Mouse (Mus musculus) embryonic facial prominence, embryonic 10.5 days (tissue): Measurements from ENCODE around the gene Prkab1. TPM values are rescaled to one million over a fixed set of nuclear protein-coding genes. Genes with fewer than 3 reads are reported as not detected.
A peak's percentile ranks its signal among the peaks of the same experiment; 100 is the strongest.

Experiments used
- DNase-seq: peaks from one replicate; pipeline ENCODE4 v3.0.0-alpha.2; 2017; ENCODE audit warnings: low spot score
- H3K27ac ChIP-seq: fragments of 300-500 bp; sonication (generic); replicated peaks from 2 replicates; pipeline ENCODE4 v1.5.1; 2016; ENCODE audit warnings: mild to moderate bottlenecking
- H3K27me3 ChIP-seq: fragments of 300-500 bp; sonication (generic); replicated peaks from 2 replicates; pipeline ENCODE4 v1.6.1; 2016; ENCODE audit warnings: low read depth, mild to moderate bottlenecking; ENCODE audit not compliant: poor library complexity, severe bottlenecking
- H3K36me3 ChIP-seq: fragments of 300-500 bp; sonication (generic); replicated peaks from 2 replicates; pipeline ENCODE4 v1.6.1; 2016; ENCODE audit warnings: mild to moderate bottlenecking, moderate library complexity
- H3K4me1 ChIP-seq: fragments of 300-500 bp; sonication (generic); 2 replicates; pipeline ENCODE4 v1.6.1; 2016
- H3K4me3 ChIP-seq: fragments of 300-500 bp; sonication (generic); 2 replicates; pipeline ENCODE4 v1.5.1; 2016; ENCODE audit warnings: mild to moderate bottlenecking, moderate library complexity
- H3K9me3 ChIP-seq: fragments of 300-500 bp; sonication (generic); 2 replicates; pipeline ENCODE4 v1.6.1; 2016; ENCODE audit warnings: mild to moderate bottlenecking
- WGBS: fragments of 180-500 bp; shearing (Covaris S2); methylation state at CpG from one replicate; pipeline ENCODE4 v1.1.7; 2016; 5-methylcytosine and 5-hydroxymethylcytosine counted together
- polyA plus RNA-seq: library from polyadenylated mRNA; unstranded; fragments of >200 nt; fragmentation: Nextera tagmentation; extraction: Ambion mirVana; gene quantifications from 2 replicates; pipeline ENCODE4 v1.2.1, GENCODE M21; 2016

Prkab1 gene
- polyA plus RNA-seq, 1 experiment from 2014 or later, result 79.2 TPM

- H3K27me3 ChIP-seq, result no peaks in the 10 kb centered on the region
- peaks cover 92% of the 10 kb centered on the region for H3K36me3 ChIP-seq
- H3K27ac ChIP-seq, result no peak overlapping the region
- no peaks in the 10 kb centered on the region for H3K9me3 ChIP-seq
- DNase-seq, result no peak
- 93% methylated on average over 5 of the region's 5 CpGs for WGBS
- H3K4me3 ChIP-seq, result no peak overlapping the region
- no peaks in the 10 kb centered on the region for H3K4me1 ChIP-seq
These were observed 7.8 kb downstream of the Prkab1 start for GRCm38 (mm10) chr5:116016542-116016941.

DNA sequence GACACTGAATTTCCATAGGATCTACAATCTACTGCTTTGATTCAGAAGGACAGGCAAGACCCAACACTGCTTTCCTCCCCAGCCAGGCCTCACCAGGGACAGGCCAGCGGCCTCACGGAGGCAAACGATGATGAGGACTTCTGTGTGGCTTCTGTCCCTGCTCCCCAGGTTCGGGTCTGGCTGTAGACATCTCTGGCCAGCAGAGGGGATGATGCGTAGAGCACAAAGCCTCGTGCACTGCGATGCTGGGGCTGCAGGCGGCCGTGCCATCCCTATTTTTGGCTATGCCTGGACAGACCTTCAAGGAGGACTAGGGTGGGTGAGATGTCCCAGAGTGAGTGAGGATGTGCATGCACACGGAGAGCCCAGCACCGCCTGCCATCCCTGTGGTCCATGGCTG lies 10.1 kb downstream of the Prkab1 start:
- no peak overlapping the region for H3K4me3 ChIP-seq
- 92% methylated on average over 11 of the region's 11 CpGs for WGBS
- no peak overlapping the region for H3K27ac ChIP-seq
- no peaks in the 10 kb centered on the region for H3K9me3 ChIP-seq
- peaks cover 12% of the 10 kb centered on the region for H3K4me1 ChIP-seq
- DNase-seq, result no peak
- no peaks in the 10 kb centered on the region for H3K27me3 ChIP-seq
- peaks cover 69% of the 10 kb centered on the region for H3K36me3 ChIP-seq

GRCm38 (mm10) chr5:116013821-116014220 lies 10.5 kb downstream of the Prkab1 start:
- Histone ChIP-seq H3K4me1 (peaks cover 16% of the 10 kb centered on the region), H3K9me3 (no peaks in the 10 kb centered on the region), H3K36me3 (peaks cover 65% of the 10 kb centered on the region), H3K27me3 (no peaks in the 10 kb centered on the region), H3K27ac (no peak overlapping the region), H3K4me3 (no peak overlapping the region)
- 88% methylated on average over 8 of the region's 8 CpGs for WGBS
- DNase-seq, result no peak

DNA sequence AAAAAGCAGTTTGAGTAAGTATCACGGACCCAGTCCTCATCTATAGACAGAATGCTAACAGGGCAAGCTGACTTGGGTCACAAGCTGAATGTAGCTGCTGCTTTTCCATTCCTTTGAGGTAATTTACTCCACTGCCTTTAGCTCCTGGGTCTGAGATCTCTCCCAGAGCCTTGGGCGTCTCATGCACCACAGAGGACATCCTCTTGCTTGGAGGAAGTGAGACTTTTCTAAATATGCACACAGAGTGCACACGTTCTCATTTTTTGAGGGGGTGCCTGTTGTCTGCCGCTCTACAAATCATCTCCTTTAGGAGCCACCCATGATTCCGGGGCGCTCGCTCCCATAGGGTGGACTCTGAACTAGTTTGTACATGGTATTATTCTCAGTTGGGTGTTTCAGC lies 11.8 kb downstream of the Prkab1 start:
- DNase-seq, result no peak
- H3K4me1 ChIP-seq, result peaks cover 21% of the 10 kb centered on the region
- H3K36me3 ChIP-seq, result peaks cover 59% of the 10 kb centered on the region
- H3K9me3 ChIP-seq, result no peaks in the 10 kb centered on the region
- no peak overlapping the region for H3K4me3 ChIP-seq
- no peaks in the 10 kb centered on the region for H3K27me3 ChIP-seq
- H3K27ac ChIP-seq, result no peak overlapping the region
- 94% methylated on average over 7 of the region's 7 CpGs for WGBS

GRCm38 (mm10) chr5:116011700-116012099 lies 12.6 kb downstream of the Prkab1 start:
- no peaks in the 10 kb centered on the region for H3K27me3 ChIP-seq
- peaks cover 58% of the 10 kb centered on the region for H3K36me3 ChIP-seq
- WGBS, result 92% methylated on average over 7 of the region's 7 CpGs
- no peak overlapping the region for H3K4me3 ChIP-seq
- H3K9me3 ChIP-seq, result no peaks in the 10 kb centered on the region
- H3K27ac ChIP-seq, result no peak overlapping the region
- peaks cover 26% of the 10 kb centered on the region for H3K4me1 ChIP-seq
- no peak for DNase-seq

- H3K27me3 ChIP-seq, result no peaks in the 10 kb centered on the region
- DNase-seq, result no peak
- peaks cover 26% of the 10 kb centered on the region for H3K4me1 ChIP-seq
- H3K36me3 ChIP-seq, result peaks cover 52% of the 10 kb centered on the region
- WGBS, result 76% methylated on average over 2 of the region's 2 CpGs
- no peak overlapping the region for H3K4me3 ChIP-seq
- H3K27ac ChIP-seq, result peak overlapping the region; percentile 35
- no peaks in the 10 kb centered on the region for H3K9me3 ChIP-seq
These were observed 14.3 kb downstream of the Prkab1 start for GRCm38 (mm10) chr5:116009884-116010627.

GRCm38 (mm10) chr5:116009091-116009851 lies 15.0 kb downstream of the Prkab1 start:
- H3K9me3 ChIP-seq, result no peaks in the 10 kb centered on the region
- 64% methylated on average over 15 of the region's 15 CpGs for WGBS
- peaks cover 26% of the 10 kb centered on the region for H3K4me1 ChIP-seq
- no peaks in the 10 kb centered on the region for H3K27me3 ChIP-seq
- DNase-seq, result peak; percentile 47
- H3K27ac ChIP-seq, result no peak overlapping the region
- H3K4me3 ChIP-seq, result no peak overlapping the region
- peaks cover 44% of the 10 kb centered on the region for H3K36me3 ChIP-seq

GRCm38 (mm10) chr5:116007723-116008122 lies 16.6 kb downstream of the Prkab1 start:
- H3K36me3 ChIP-seq, result peaks cover 29% of the 10 kb centered on the region
- WGBS, result 86% methylated on average over 13 of the region's 13 CpGs
- 0 out of 2 replicates have a peak overlapping the region, but pooled peaks have one; percentile 44 for H3K27ac ChIP-seq
- no peak for DNase-seq
- peaks cover 33% of the 10 kb centered on the region for H3K4me1 ChIP-seq
- no peaks in the 10 kb centered on the region for H3K27me3 ChIP-seq
- H3K4me3 ChIP-seq, result no peak overlapping the region
- no peaks in the 10 kb centered on the region for H3K9me3 ChIP-seq

GRCm38 (mm10) chr5:116006324-116007099 lies 17.8 kb downstream of the Prkab1 start:
- Histone ChIP-seq H3K4me1 (peaks cover 33% of the 10 kb centered on the region), H3K27ac (no peak overlapping the region), H3K36me3 (peaks cover 36% of the 10 kb centered on the region), H3K27me3 (no peaks in the 10 kb centered on the region), H3K9me3 (no peaks in the 10 kb centered on the region), H3K4me3 (no peak overlapping the region)
- DNase-seq, result no peak
- WGBS, result 67% methylated on average over 22 of the region's 22 CpGs

DNA sequence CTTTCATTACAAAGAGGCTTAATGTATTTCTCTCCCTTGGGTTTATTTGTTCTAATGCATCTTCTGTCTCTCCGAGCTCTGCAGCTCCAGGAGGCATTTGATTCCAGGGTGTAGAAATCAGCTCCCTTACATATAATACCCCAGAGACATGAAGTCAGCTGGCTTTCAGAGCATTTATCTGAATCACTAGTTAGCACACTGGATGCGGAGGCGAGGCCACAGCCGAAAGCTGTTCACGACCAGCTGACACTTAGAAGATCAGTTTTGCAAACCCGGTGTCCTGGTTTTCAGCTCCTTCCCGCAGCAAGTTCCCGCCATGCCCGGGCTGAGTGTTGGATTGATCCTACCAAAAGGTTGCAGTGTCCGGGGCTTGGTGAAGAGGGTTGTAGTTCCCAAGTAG lies 20.0 kb downstream of the Prkab1 start:
- no peak for DNase-seq
- H3K4me3 ChIP-seq, result no peak overlapping the region
- 88% methylated on average over 10 of the region's 10 CpGs for WGBS
- H3K9me3 ChIP-seq, result no peaks in the 10 kb centered on the region
- peaks cover 21% of the 10 kb centered on the region for H3K4me1 ChIP-seq
- no peak overlapping the region; the same call in 1 of the 2 replicates for H3K27ac ChIP-seq
- H3K27me3 ChIP-seq, result no peaks in the 10 kb centered on the region
- peaks cover 57% of the 10 kb centered on the region for H3K36me3 ChIP-seq

GRCm38 (mm10) chr5:116003825-116004224 lies 20.5 kb downstream of the Prkab1 start:
- no peaks in the 10 kb centered on the region for H3K27me3 ChIP-seq
- H3K36me3 ChIP-seq, result peaks cover 62% of the 10 kb centered on the region
- peaks cover 17% of the 10 kb centered on the region for H3K4me1 ChIP-seq
- WGBS, result 41% methylated on average over 13 of the region's 13 CpGs
- H3K4me3 ChIP-seq, result no peak overlapping the region
- no peaks in the 10 kb centered on the region for H3K9me3 ChIP-seq
- DNase-seq, result no peak
- H3K27ac ChIP-seq, result no peak overlapping the region; the same call in 1 of the 2 replicates

- Histone ChIP-seq H3K4me3 (no peak overlapping the region), H3K4me1 (peaks cover 17% of the 10 kb centered on the region), H3K27ac (no peak overlapping the region), H3K9me3 (no peaks in the 10 kb centered on the region), H3K36me3 (peaks cover 66% of the 10 kb centered on the region), H3K27me3 (no peaks in the 10 kb centered on the region)
- DNase-seq, result no peak
- 87% methylated on average over 8 of the region's 8 CpGs for WGBS
These were observed 21.2 kb downstream of the Prkab1 start for GRCm38 (mm10) chr5:116003154-116003553.
